Mouse (Mus musculus) hindbrain, embryonic 11.5 days (tissue): ENCODE measurements around the gene Gm49325. TPM values are rescaled to one million over a fixed set of nuclear protein-coding genes. Genes with fewer than 3 reads are reported as not detected.

Experiments used
- ATAC-seq: fragments of 200-750 bp; cut with Nextera tagmentation; 2 replicates; pipeline ENCODE4 v1.8.0; 2017; ENCODE audit warnings: mild to moderate bottlenecking, moderate TSS enrichment, moderate library complexity; ENCODE audit not compliant: low FRiP score
- DNase-seq: peaks from one replicate; pipeline ENCODE4 v3.0.0-alpha.2; 2015; ENCODE audit warnings: low spot score
- H3K27ac ChIP-seq: fragments of 300-500 bp; sonication (generic); 2 replicates; pipeline ENCODE4 v1.5.1; 2014; ENCODE audit warnings: mild to moderate bottlenecking, low read depth, low read length
- H3K27me3 ChIP-seq: fragments of 300-500 bp; sonication (generic); 2 replicates; pipeline ENCODE4 v1.6.1; 2014; ENCODE audit warnings: mild to moderate bottlenecking, low read length, moderate library complexity, mixed read lengths; ENCODE audit not compliant: control insufficient read depth, insufficient read depth
- H3K36me3 ChIP-seq: fragments of 300-500 bp; sonication (generic); 2 replicates; pipeline ENCODE4 v1.6.1; 2014; ENCODE audit warnings: mild to moderate bottlenecking, low read length, moderate library complexity, mixed read lengths; ENCODE audit not compliant: control insufficient read depth, insufficient read depth
- H3K4me1 ChIP-seq: fragments of 300-500 bp; sonication (generic); replicated peaks from 2 replicates; pipeline ENCODE4 v1.6.1; 2014; ENCODE audit warnings: low read length, mixed read lengths; ENCODE audit not compliant: control insufficient read depth, insufficient read depth
- H3K4me2 ChIP-seq: fragments of 300-500 bp; sonication (generic); replicated peaks from 2 replicates; pipeline ENCODE4 v1.6.1; 2014; ENCODE audit warnings: mild to moderate bottlenecking, low read depth, low read length
- H3K4me3 ChIP-seq: fragments of 300-500 bp; sonication (generic); 2 replicates; pipeline ENCODE4 v1.5.1; 2014; ENCODE audit warnings: low read depth, low read length
- H3K9ac ChIP-seq: fragments of 300-500 bp; sonication (generic); 2 replicates; pipeline ENCODE4 v1.6.1; 2014; ENCODE audit warnings: low read depth, low read length
- H3K9me3 ChIP-seq: fragments of 300-500 bp; sonication (generic); 2 replicates; pipeline ENCODE4 v1.6.1; 2016; ENCODE audit warnings: low read length; ENCODE audit not compliant: control insufficient read depth
- WGBS: fragments of 180-500 bp; shearing (Covaris S2); extraction: QIAGEN DNeasy Blood & Tissue Kit; methylation state at CpG from one replicate; pipeline ENCODE4 v1.1.7; 2014; 5-methylcytosine and 5-hydroxymethylcytosine counted together
- polyA plus RNA-seq: library from polyadenylated mRNA; unstranded; fragments of >200 nt; fragmentation: Nextera tagmentation; extraction: Ambion mirVana; gene quantifications from 2 replicates; pipeline ENCODE4 v1.2.1, GENCODE M21; 2014

Gm49325 gene
- polyA plus RNA-seq, 1 experiment from 2014 or later = not detected

GRCm38 (mm10) chr10:77616166-77616565 lies 10.2 kb downstream of the Gm49325 start:
- H3K9me3 ChIP-seq = no peaks in the 10 kb centered on the region
- H3K27me3 ChIP-seq = no peaks in the 10 kb centered on the region
- no peak overlapping the region for H3K9ac ChIP-seq
- H3K4me2 ChIP-seq = no peak overlapping the region
- WGBS = 96% methylated on average over 9 of the region's 9 CpGs
- no peaks in the 10 kb centered on the region for H3K4me1 ChIP-seq
- ATAC-seq (no peak), DNase-seq (no peak)
- no peak overlapping the region for H3K27ac ChIP-seq
- no peak overlapping the region for H3K4me3 ChIP-seq
- H3K36me3 ChIP-seq = peaks cover 6% of the 10 kb centered on the region; the same call in 1 of the 2 replicates

- Histone ChIP-seq H3K27ac (no peak overlapping the region), H3K9ac (no peak overlapping the region), H3K9me3 (no peaks in the 10 kb centered on the region), H3K4me3 (no peak overlapping the region), H3K27me3 (no peaks in the 10 kb centered on the region), H3K4me2 (no peak overlapping the region), H3K4me1 (no peaks in the 10 kb centered on the region), H3K36me3 (peaks cover 4% of the 10 kb centered on the region; the same call in 1 of the 2 replicates)
- DNase-seq (no peak), ATAC-seq (no peak)
- 95% methylated on average over 7 of the region's 7 CpGs for WGBS
Observed at GRCm38 (mm10) chr10:77616926-77617325, 10.9 kb downstream of the Gm49325 start.

GRCm38 (mm10) chr10:77621546-77621945 lies 15.5 kb downstream of the Gm49325 start:
- H3K4me3 ChIP-seq = peak overlapping the region; percentile 98
- H3K27ac ChIP-seq = peak overlapping the region; percentile 79
- DNase-seq = no peak
- WGBS = 86% methylated on average over 8 of the region's 8 CpGs
- H3K36me3 ChIP-seq = peaks cover 4% of the 10 kb centered on the region; the same call in 1 of the 2 replicates
- no peaks in the 10 kb centered on the region for H3K27me3 ChIP-seq
- H3K9ac ChIP-seq = peak overlapping the region; percentile 71
- no peak; the same call in 1 of the 2 replicates for ATAC-seq
- 0 out of 2 replicates have a peak, but pooled peaks cover 2% of the 10 kb centered on the region for H3K4me1 ChIP-seq
- peak overlapping the region; percentile 74 for H3K4me2 ChIP-seq
- H3K9me3 ChIP-seq = no peaks in the 10 kb centered on the region

- peak within 1 kb of the TSS; percentile 74 for H3K4me2 ChIP-seq
- peak; percentile 96 for DNase-seq
- H3K27ac ChIP-seq = peak within 1 kb of the TSS; percentile 79
- ATAC-seq = peak; percentile 93
- peaks cover 3% of the 10 kb centered on the region; the same call in 1 of the 2 replicates for H3K36me3 ChIP-seq
- WGBS = under 1% methylated on average over 96 of the region's 96 CpGs
- H3K4me1 ChIP-seq = 0 out of 2 replicates have a peak, but pooled peaks cover 2% of the 10 kb centered on the region
- H3K4me3 ChIP-seq = peak within 1 kb of the TSS; percentile 98
- no peaks in the 10 kb centered on the region for H3K27me3 ChIP-seq
- no peaks in the 10 kb centered on the region for H3K9me3 ChIP-seq
- peak within 1 kb of the TSS; percentile 95 for H3K9ac ChIP-seq
Observed at GRCm38 (mm10) chr10:77622055-77622988, 16.3 kb downstream of the Gm49325 start, which contains the start of gene Ube2g2. Gene Ube2g2, plus strand, starts transcription at chr10:77622275.

- no peaks in the 10 kb centered on the region for H3K36me3 ChIP-seq
- H3K27me3 ChIP-seq = no peaks in the 10 kb centered on the region
- H3K9ac ChIP-seq = peak overlapping the region; percentile 95
- peak overlapping the region; percentile 74 for H3K4me2 ChIP-seq
- H3K4me3 ChIP-seq = peak overlapping the region; percentile 98
- no peaks in the 10 kb centered on the region for H3K9me3 ChIP-seq
- 0 out of 2 replicates have a peak, but pooled peaks have one; percentile 25 for ATAC-seq
- H3K27ac ChIP-seq = no peak overlapping the region
- 0 out of 2 replicates have a peak, but pooled peaks cover 2% of the 10 kb centered on the region for H3K4me1 ChIP-seq
- peak; percentile 35 for DNase-seq
- 8% methylated on average over 8 of the region's 8 CpGs for WGBS
Observed at GRCm38 (mm10) chr10:77623069-77623492, 17.1 kb downstream of the Gm49325 start.

- no peak for ATAC-seq
- H3K9ac ChIP-seq = no peak overlapping the region
- H3K4me2 ChIP-seq = peak overlapping the region; percentile 74
- no peaks in the 10 kb centered on the region for H3K36me3 ChIP-seq
- DNase-seq = no peak
- H3K27ac ChIP-seq = no peak overlapping the region
- 91% methylated on average over 10 of the region's 10 CpGs for WGBS
- H3K9me3 ChIP-seq = no peaks in the 10 kb centered on the region
- H3K27me3 ChIP-seq = no peaks in the 10 kb centered on the region
- 0 out of 2 replicates have a peak, but pooled peaks cover 2% of the 10 kb centered on the region for H3K4me1 ChIP-seq
- H3K4me3 ChIP-seq = no peak overlapping the region
Observed at GRCm38 (mm10) chr10:77623639-77624400, 17.8 kb downstream of the Gm49325 start.

GRCm38 (mm10) chr10:77624570-77624995 lies 18.6 kb downstream of the Gm49325 start:
- Histone ChIP-seq H3K9ac (no peak overlapping the region), H3K27ac (no peak overlapping the region), H3K27me3 (no peaks in the 10 kb centered on the region), H3K36me3 (no peaks in the 10 kb centered on the region), H3K4me3 (no peak overlapping the region), H3K4me2 (no peak overlapping the region), H3K4me1 (0 out of 2 replicates have a peak, but pooled peaks cover 2% of the 10 kb centered on the region), H3K9me3 (no peaks in the 10 kb centered on the region)
- DNase-seq (no peak), ATAC-seq (no peak)
- 83% methylated on average over 7 of the region's 7 CpGs for WGBS

- H3K9me3 ChIP-seq = no peaks in the 10 kb centered on the region
- H3K27ac ChIP-seq = no peak overlapping the region
- DNase-seq (no peak), ATAC-seq (no peak)
- H3K36me3 ChIP-seq = no peaks in the 10 kb centered on the region
- H3K9ac ChIP-seq = no peak overlapping the region
- no peaks in the 10 kb centered on the region for H3K27me3 ChIP-seq
- 88% methylated on average over 7 of the region's 7 CpGs for WGBS
- H3K4me2 ChIP-seq = no peak overlapping the region
- H3K4me1 ChIP-seq = 0 out of 2 replicates have a peak, but pooled peaks cover 2% of the 10 kb centered on the region
- no peak overlapping the region for H3K4me3 ChIP-seq
Observed at GRCm38 (mm10) chr10:77626036-77626435, 20.0 kb downstream of the Gm49325 start.
